Mouse (Mus musculus) lung, embryonic 15.5 days (tissue): ENCODE measurements at regions not wholly inside any gene's neighbourhood (a gene's known extent, or its start where the extent isn't known, plus 50 kb on each side); places are given as distances from the start of the nearest gene placed in this dataset.
A peak's percentile ranks its signal among the peaks of the same experiment; 100 is the strongest.
"Not testable (repeated sequence)": the region's sequence is repeated elsewhere in the genome, so short reads cannot be mapped to it uniquely, and the experiment has no call there.

ENCODE experiments used
- ATAC-seq: fragments of 200-750 bp; cut with Nextera tagmentation; 2 replicates; pipeline ENCODE4 v1.8.0; 2017; ENCODE audit warnings: moderate number of reproducible peaks, borderline replicate concordance; ENCODE audit not compliant: low FRiP score, low TSS enrichment; ENCODE audit errors: extremely low read depth
- H3K27ac ChIP-seq: fragments of 300-500 bp; sonication (generic); 2 replicates; pipeline ENCODE4 v1.5.1; 2015; ENCODE audit warnings: moderate library complexity, mild to moderate bottlenecking, inconsistent platforms
- H3K27me3 ChIP-seq: fragments of 300-500 bp; sonication (generic); 2 replicates; pipeline ENCODE4 v1.6.1; 2015; ENCODE audit warnings: inconsistent platforms
- H3K36me3 ChIP-seq: fragments of 300-500 bp; sonication (generic); 2 replicates; pipeline ENCODE4 v1.6.1; 2015; ENCODE audit warnings: inconsistent platforms
- H3K4me1 ChIP-seq: fragments of 300-500 bp; sonication (generic); 2 replicates; pipeline ENCODE4 v1.6.1; 2015; ENCODE audit warnings: inconsistent platforms
- H3K4me2 ChIP-seq: fragments of 300-500 bp; sonication (generic); 2 replicates; pipeline ENCODE4 v1.6.1; 2015; ENCODE audit warnings: inconsistent platforms, mild to moderate bottlenecking, moderate library complexity
- H3K4me3 ChIP-seq: fragments of 300-500 bp; sonication (generic); 2 replicates; pipeline ENCODE4 v1.5.1; 2015; ENCODE audit warnings: mild to moderate bottlenecking, inconsistent platforms
- H3K9ac ChIP-seq: fragments of 300-500 bp; sonication (generic); 2 replicates; pipeline ENCODE4 v1.6.1; 2015; ENCODE audit warnings: inconsistent platforms
- H3K9me3 ChIP-seq: fragments of 300-500 bp; sonication (generic); 2 replicates; pipeline ENCODE4 v1.6.1; 2016; ENCODE audit warnings: inconsistent platforms
- WGBS: fragments of 180-500 bp; shearing (Covaris S2); methylation state at CpG from one replicate; pipeline ENCODE4 v1.1.7; 2015; 5-methylcytosine and 5-hydroxymethylcytosine counted together

- Histone ChIP-seq H3K4me2 (no peak overlapping the region), H3K27me3 (no peaks in the 10 kb centered on the region), H3K4me3 (no peak overlapping the region), H3K27ac (no peak overlapping the region), H3K9me3 (no peaks in the 10 kb centered on the region), H3K4me1 (no peaks in the 10 kb centered on the region), H3K9ac (no peak overlapping the region), H3K36me3 (no peaks in the 10 kb centered on the region)
- WGBS: 83% methylated on average over 2 of the region's 2 CpGs
- ATAC-seq: no peak
These were observed 135.8 kb upstream of the Fam84a start for GRCm38 (mm10) chr12:14287657-14288056.

- Histone ChIP-seq H3K4me3 (no peak overlapping the region), H3K27me3 (no peaks in the 10 kb centered on the region), H3K9me3 (no peaks in the 10 kb centered on the region), H3K36me3 (no peaks in the 10 kb centered on the region), H3K4me1 (no peaks in the 10 kb centered on the region), H3K9ac (no peak overlapping the region), H3K4me2 (no peak overlapping the region), H3K27ac (peak overlapping the region; percentile 53; the same call in 1 of the 2 replicates)
- ATAC-seq: no peak; the same call in 1 of the 2 replicates
- WGBS: 77% methylated on average over 1 of the region's 1 CpGs
These were observed 134.8 kb upstream of the Fam84a start for GRCm38 (mm10) chr12:14286676-14287075.

DNA sequence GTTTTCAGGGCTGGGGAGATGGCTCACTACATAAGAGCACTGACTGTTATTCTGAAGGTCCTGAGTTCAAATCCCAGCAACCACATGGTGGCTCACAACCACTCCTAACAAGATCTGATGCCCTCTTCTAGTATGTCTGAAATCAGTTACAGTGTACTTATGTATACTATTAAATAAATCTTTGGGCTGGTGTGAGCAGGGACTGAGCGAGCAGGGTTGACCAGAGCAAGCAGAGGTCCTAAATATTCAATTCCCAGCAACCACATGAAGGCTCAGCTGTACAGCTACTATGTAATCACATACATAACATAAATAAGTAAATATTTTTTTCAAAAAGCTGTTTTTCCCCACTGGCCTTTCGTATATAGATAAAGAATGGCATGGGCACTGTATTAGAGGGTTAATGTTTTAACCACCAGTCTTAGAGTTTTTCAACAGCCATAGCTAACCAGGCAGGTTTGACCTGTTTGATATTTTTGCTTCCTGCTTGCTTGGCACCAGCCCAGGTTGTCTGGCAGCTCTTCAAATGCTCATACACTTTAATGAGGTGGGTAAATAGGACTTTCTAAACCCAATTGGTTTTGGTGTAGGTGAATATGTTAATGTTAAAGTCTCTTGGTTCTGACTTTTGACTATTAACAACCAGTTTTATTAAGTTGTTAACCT, 134.1 kb upstream of the Fam84a start:
- 56% methylated on average over 2 of the region's 2 CpGs for WGBS
- no peaks in the 10 kb centered on the region for H3K9me3 ChIP-seq
- H3K4me1 ChIP-seq: no peaks in the 10 kb centered on the region
- peak; percentile 76; the same call in 1 of the 2 replicates for ATAC-seq
- no peaks in the 10 kb centered on the region for H3K36me3 ChIP-seq
- no peak overlapping the region for H3K4me2 ChIP-seq
- H3K9ac ChIP-seq: no peak overlapping the region
- no peak overlapping the region for H3K27ac ChIP-seq
- H3K27me3 ChIP-seq: no peaks in the 10 kb centered on the region
- H3K4me3 ChIP-seq: no peak overlapping the region

GRCm38 (mm10) chr12:14283106-14283692, 131.3 kb upstream of the Fam84a start:
- no peak overlapping the region for H3K9ac ChIP-seq
- no peaks in the 10 kb centered on the region for H3K36me3 ChIP-seq
- H3K4me2 ChIP-seq: no peak overlapping the region
- WGBS: 39% methylated on average over 4 of the region's 4 CpGs
- H3K9me3 ChIP-seq: no peaks in the 10 kb centered on the region
- H3K4me1 ChIP-seq: no peaks in the 10 kb centered on the region
- H3K27ac ChIP-seq: no peak overlapping the region
- H3K4me3 ChIP-seq: no peak overlapping the region
- H3K27me3 ChIP-seq: no peaks in the 10 kb centered on the region
- ATAC-seq: no peak

GRCm38 (mm10) chr12:14275265-14275664, 123.4 kb upstream of the Fam84a start:
- Histone ChIP-seq H3K27me3 (no peaks in the 10 kb centered on the region), H3K4me1 (no peaks in the 10 kb centered on the region), H3K9ac (no peak overlapping the region), H3K36me3 (no peaks in the 10 kb centered on the region), H3K9me3 (no peaks in the 10 kb centered on the region), H3K4me2 (no peak overlapping the region), H3K4me3 (no peak overlapping the region), H3K27ac (no peak overlapping the region)
- ATAC-seq: no peak

- Histone ChIP-seq H3K4me3 (no peak overlapping the region), H3K27me3 (no peaks in the 10 kb centered on the region), H3K4me1 (no peaks in the 10 kb centered on the region), H3K9me3 (no peaks in the 10 kb centered on the region), H3K9ac (no peak overlapping the region), H3K4me2 (no peak overlapping the region), H3K27ac (no peak overlapping the region), H3K36me3 (no peaks in the 10 kb centered on the region)
- WGBS: 91% methylated on average over 5 of the region's 5 CpGs
- no peak for ATAC-seq
These were observed 122.9 kb upstream of the Fam84a start for GRCm38 (mm10) chr12:14274796-14275195.

GRCm38 (mm10) chr12:14271216-14271615, 119.4 kb upstream of the Fam84a start:
- no peak for ATAC-seq
- Histone ChIP-seq H3K4me1 (no peaks in the 10 kb centered on the region), H3K9ac (no peak overlapping the region), H3K27me3 (no peaks in the 10 kb centered on the region), H3K36me3 (no peaks in the 10 kb centered on the region), H3K9me3 (no peaks in the 10 kb centered on the region), H3K4me3 (no peak overlapping the region), H3K27ac (no peak overlapping the region), H3K4me2 (no peak overlapping the region)

GRCm38 (mm10) chr12:14261102-14261501, 109.2 kb upstream of the Fam84a start:
- H3K4me1 ChIP-seq: no peaks in the 10 kb centered on the region
- ATAC-seq: no peak
- H3K9ac ChIP-seq: no peak overlapping the region
- WGBS: 75% methylated on average over 2 of the region's 2 CpGs
- no peaks in the 10 kb centered on the region for H3K36me3 ChIP-seq
- H3K9me3 ChIP-seq: no peaks in the 10 kb centered on the region
- H3K27me3 ChIP-seq: no peaks in the 10 kb centered on the region
- H3K27ac ChIP-seq: no peak overlapping the region
- no peak overlapping the region for H3K4me3 ChIP-seq
- H3K4me2 ChIP-seq: no peak overlapping the region

DNA sequence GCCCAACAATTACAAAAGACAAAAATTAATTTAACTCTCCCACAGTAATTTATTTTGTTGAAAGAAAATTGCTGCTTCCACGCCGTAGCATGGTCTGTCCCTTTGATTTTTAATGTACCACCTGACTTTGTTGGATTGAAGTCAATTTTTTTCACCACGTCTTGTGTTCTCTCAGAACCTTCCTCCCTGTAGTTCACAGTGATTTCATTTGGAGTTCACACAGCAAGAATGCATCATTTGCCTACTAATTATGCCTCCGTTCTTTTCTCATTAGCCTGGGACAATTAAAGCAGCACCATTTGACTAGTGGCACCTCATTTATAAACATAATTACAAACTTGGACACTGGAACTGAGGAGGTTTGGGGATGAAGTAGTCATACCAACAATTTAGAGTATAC, 108.4 kb upstream of the Fam84a start:
- ATAC-seq: no peak
- Histone ChIP-seq H3K36me3 (no peaks in the 10 kb centered on the region), H3K9ac (no peak overlapping the region), H3K4me3 (no peak overlapping the region), H3K9me3 (no peaks in the 10 kb centered on the region), H3K27ac (no peak overlapping the region), H3K4me1 (no peaks in the 10 kb centered on the region), H3K27me3 (no peaks in the 10 kb centered on the region), H3K4me2 (no peak overlapping the region)
- 69% methylated on average over 4 of the region's 4 CpGs for WGBS

DNA sequence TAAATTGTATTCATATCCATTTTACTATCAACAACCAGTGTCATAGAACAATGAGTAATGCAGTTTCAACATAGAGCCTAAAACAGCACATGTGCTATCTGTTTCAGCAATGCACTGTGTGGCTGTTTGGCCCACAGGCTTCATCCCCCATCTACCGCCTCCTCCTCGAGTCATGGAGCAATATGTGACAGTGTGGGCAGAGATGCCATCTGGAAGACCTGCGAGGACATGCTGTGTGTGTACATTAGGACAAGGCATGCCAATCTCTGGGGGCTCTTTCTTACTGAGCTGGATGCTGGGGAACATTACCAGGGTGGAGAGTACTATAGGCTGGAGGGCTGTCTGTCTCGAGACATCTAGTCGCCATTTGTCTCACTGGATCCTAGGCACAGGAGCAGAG, 101.5 kb upstream of the Fam84a start:
- no peaks in the 10 kb centered on the region for H3K9me3 ChIP-seq
- H3K27me3 ChIP-seq: no peaks in the 10 kb centered on the region
- WGBS: 85% methylated on average over 5 of the region's 5 CpGs
- no peaks in the 10 kb centered on the region for H3K36me3 ChIP-seq
- H3K27ac ChIP-seq: no peak overlapping the region
- H3K4me3 ChIP-seq: no peak overlapping the region
- H3K4me1 ChIP-seq: no peaks in the 10 kb centered on the region
- H3K9ac ChIP-seq: no peak overlapping the region
- no peak for ATAC-seq
- no peak overlapping the region for H3K4me2 ChIP-seq

- Histone ChIP-seq H3K4me2 (no peak overlapping the region), H3K9me3 (no peaks in the 10 kb centered on the region), H3K36me3 (no peaks in the 10 kb centered on the region), H3K27me3 (no peaks in the 10 kb centered on the region), H3K27ac (no peak overlapping the region), H3K4me1 (no peaks in the 10 kb centered on the region), H3K9ac (no peak overlapping the region), H3K4me3 (no peak overlapping the region)
- no peak for ATAC-seq
- 83% methylated on average over 4 of the region's 4 CpGs for WGBS
These were observed 98.3 kb upstream of the Fam84a start for GRCm38 (mm10) chr12:14250124-14250523.

DNA sequence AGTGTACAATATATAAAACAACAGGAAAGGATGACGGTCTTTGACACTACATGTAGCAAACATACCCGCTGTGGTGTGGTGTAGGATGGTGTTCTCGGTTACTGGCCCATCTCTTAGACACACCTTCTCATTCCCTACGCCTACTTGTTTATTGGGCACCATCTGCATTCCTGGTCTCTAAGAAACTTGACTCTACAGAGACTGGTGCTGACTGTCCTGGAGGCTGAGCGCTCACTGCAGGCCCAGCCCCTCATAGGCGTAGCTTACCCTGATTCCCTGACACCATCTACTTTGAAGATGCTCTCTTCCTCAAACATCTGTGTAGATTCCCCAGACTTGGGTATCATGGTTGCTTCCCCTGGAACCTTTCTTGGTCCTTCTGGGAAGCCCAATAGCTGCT, 90.9 kb upstream of the Fam84a start:
- not testable (repeated sequence) for H3K4me1 ChIP-seq, H3K4me2 ChIP-seq, H3K4me3 ChIP-seq, H3K27ac ChIP-seq, ATAC-seq, H3K9me3 ChIP-seq, H3K9ac ChIP-seq, H3K27me3 ChIP-seq, H3K36me3 ChIP-seq
- 90% methylated on average over 6 of the region's 6 CpGs for WGBS

- Histone ChIP-seq H3K27ac (no peak overlapping the region), H3K4me3 (no peak overlapping the region), H3K4me2 (no peak overlapping the region), H3K27me3 (no peaks in the 10 kb centered on the region), H3K9ac (no peak overlapping the region), H3K9me3 (no peaks in the 10 kb centered on the region), H3K4me1 (no peaks in the 10 kb centered on the region), H3K36me3 (no peaks in the 10 kb centered on the region)
- no peak for ATAC-seq
These were observed 85.8 kb upstream of the Fam84a start for GRCm38 (mm10) chr12:14237699-14238098.
